Mouse (Mus musculus): ENCODE data around the gene Slc25a25. TPM values are rescaled to one million over a fixed set of nuclear protein-coding genes. Genes with fewer than 3 reads are reported as not detected.

Slc25a25 gene
- total RNA-seq, 1 experiment from 2014 or later, result 12.7 TPM

DNA sequence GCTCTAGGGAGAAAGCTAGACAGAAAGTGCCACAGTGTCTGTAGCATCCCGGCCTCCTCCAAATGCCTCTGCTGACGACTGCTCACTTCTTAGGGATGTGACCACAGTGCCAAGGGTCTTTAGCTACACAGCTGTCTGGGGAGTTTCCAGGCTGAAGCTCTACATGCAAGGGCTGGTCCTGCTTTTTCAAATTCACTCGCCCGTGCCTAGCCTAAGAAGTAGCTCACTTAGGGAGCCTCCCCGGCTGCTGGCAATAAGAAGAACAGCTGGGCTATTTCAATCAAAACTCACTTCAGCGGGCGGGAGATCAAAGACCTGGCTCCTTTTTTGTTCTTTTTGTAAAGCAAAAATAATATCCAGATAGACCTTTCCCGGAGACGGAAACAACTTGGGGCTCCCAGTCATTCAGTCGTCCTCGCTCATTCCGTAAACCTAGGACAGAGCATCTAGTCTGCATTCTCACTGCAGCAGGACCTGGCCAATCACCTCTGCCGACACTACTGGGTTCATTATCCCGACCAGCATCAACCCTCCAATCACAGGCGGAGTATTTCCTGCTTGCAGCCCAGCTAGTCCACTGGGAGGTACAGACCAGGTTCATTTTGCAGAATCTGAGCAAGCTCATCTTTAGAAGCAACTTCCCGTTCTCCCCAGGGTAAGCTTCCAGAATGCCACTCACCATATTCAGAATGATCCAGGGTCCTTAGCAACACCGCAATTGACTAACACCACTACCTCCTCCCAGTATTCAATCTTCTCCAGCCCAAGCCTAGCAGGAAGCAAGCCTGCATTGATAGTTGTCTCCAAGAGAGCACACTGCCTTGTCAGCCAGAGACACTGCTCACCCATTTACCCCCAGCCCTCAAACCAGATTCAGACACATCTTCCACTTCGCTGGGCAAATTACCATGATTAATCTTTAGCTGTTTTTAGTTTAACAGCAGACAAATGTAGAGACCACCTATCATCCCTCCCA, 20.3 kb downstream of the Slc25a25 start:
- no peak for ATAC-seq (replicated peaks; ENCODE audit: low read depth, poor library complexity, severe bottlenecking)

DNA sequence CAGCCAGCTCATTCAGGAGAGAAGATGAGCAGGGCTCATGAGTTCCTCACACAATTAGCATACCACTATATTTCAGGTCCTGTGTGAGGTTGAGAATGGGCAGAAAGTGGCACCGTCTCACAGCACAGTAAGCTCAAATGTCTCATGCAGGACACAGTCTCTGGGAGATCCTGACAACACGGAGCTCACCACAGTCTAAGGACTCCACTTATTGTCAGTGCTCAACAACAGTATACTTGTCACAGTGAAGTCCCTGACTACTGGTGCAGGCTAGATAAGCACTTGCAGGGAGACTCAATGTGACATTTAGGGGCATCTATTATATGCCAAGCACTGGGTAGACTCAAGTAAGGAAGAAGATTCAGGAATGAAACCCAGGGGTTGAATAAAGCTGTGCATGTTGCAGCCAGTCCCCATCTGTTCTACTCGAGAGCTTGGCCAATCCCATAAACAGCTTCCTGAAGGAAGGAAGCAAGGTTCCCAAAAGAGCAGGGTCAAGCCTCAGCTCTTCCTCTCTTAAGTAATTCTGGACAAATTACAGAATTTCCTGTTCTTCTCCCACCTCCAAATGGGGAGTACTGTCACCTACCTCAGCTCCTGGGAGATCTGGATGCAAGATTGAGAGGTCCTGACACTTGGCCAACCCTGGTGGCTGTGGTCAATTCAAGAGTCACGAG, 21.9 kb downstream of the Slc25a25 start:
- ATAC-seq (replicated peaks; ENCODE audit: low read depth, poor library complexity, severe bottlenecking), result no peak

DNA sequence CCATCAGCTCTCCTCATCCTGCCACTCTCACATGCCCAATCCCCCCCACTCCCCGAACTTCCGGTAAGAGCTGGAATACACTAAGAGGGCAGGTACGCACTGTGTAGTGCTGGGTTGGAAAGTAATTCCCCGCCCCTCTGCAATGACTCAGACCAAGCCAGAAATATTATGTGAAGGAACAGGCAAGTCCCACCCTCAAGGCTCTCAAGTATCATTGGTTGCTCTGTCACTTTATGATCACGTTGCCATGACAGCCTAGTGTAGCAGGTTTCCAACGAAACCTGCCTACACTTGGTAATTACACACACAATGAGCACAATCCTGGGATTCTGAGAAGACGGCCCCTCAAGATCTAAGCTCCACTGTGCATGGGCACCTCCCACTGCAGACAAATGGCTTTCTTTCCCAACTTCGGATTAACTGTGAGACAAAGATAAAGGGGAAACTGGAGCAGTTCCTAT, 23.0 kb downstream of the Slc25a25 start:
- ATAC-seq (replicated peaks; ENCODE audit: low read depth, poor library complexity, severe bottlenecking), result peak; percentile 48

DNA sequence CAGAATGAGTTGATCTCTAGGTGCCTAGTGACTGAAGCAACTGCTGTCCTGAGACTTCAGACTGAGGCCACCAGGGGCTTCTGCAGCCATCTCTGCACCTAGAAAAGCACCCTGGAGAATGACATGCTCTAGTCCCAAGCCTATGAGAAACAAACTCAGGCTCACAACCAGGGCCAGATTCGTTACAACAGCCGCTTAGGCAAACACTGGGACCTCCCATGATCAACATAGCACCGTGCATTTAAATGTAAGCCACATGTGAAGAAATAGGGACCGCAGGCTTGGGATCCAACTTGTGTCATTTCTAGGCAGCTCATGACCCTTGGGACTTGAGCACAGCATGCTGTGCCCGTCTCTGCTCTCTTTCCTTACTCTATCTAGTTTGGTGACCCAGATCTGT, 23.5 kb downstream of the Slc25a25 start:
- no peak for ATAC-seq (replicated peaks; ENCODE audit: low read depth, poor library complexity, severe bottlenecking)

DNA sequence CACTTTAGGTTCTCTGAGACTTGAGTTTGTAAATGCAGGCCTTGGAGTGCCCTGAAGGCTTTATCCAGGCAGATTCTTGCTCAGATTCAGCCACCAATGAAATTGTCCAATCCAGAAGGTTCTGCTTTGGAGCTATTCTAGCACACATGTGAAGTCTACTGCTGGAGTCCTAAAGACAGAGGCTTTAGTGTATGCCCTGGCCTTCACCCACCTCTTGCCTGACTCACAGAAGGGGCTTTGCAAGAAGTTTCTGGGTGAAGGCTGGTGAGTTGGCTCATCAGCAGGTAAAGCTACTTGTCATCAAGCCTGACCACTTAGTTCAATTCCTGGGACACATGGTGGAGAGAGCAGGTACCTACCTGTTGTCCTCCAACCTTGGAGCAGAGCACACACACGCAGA, 25.1 kb downstream of the Slc25a25 start:
- ATAC-seq (replicated peaks; ENCODE audit: low read depth, poor library complexity, severe bottlenecking), result no peak

DNA sequence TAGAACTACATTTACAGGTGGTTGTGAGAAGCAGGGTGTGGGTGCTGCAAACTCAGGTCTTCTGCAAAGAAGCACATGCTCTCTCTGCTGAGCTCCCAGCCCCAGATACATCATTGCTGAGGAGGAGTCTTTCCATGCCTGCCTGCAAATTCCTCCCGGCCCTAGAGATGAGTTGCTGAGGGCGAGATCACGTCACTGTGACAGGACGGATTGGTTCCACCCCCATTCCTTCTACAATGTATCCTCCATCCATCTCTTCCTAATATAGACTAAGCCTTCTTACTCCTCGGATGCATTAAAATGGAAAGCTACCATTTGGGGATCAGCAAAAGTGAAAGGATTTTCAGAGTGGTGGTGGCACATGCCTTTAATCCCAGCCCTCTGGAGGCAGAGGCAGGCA, 25.7 kb downstream of the Slc25a25 start:
- ATAC-seq (replicated peaks; ENCODE audit: low read depth, poor library complexity, severe bottlenecking), result no peak

DNA sequence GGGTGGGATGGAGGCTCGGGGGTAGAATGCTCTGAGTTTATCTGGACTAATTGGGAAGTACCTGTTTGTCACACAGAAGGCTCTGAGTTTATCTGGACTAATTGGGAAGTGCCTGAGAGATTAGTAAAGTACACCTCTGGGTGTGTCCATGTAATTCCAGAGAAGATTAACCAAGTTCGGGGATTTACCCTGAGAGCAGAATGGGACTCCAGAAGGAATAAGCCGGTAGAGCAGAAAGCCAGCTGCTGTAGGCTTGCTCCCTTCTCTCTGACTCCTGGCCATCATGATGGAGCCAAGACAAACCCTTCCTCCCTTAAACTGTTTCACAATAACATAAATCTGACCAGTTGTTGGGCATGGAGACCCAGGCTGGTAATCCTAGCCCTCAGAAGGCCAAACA, 26.4 kb downstream of the Slc25a25 start:
- ATAC-seq (replicated peaks; ENCODE audit: low read depth, poor library complexity, severe bottlenecking), result no peak

DNA sequence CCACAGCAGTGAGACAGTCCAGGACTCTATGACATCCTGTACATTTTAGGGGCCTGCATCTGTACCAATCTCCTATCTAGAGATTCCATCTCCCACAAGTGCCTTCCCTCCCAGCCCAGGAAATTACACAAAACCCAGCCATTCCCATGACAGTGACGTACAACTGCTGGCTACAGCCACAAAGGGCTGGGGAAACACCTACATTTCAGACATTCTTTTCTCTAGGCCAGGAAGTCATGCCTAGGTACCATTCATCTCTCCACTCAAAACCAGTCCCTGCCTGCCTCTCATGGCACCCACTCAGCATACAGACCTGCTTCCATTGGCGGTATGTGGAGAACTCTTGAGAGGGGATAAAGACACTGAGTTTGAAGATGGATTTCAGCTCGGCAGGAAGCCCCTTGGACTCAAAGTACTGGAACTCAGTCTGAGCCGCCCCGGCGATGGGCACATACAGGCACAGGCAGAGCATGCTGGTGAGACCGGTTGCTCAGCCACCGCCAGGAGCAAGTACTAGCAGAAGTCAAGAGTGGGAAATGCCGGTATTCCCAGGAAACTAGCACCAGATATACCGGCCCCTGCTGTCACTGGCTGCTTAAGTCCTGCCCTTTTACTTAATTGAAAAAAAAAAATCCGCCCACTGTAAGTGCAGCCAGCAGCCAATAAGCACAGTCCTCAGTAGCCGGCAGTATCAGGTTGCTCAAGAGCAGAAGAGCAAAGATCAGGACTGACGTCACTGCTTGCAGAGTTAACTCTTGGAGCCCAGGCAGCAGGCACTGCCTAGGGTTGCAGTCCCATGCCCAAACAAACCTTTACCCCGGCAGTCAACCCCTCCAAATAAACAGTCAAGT, 27.5 kb downstream of the Slc25a25 start:
- ATAC-seq (replicated peaks; ENCODE audit: low read depth, poor library complexity, severe bottlenecking), result peak; percentile 89

DNA sequence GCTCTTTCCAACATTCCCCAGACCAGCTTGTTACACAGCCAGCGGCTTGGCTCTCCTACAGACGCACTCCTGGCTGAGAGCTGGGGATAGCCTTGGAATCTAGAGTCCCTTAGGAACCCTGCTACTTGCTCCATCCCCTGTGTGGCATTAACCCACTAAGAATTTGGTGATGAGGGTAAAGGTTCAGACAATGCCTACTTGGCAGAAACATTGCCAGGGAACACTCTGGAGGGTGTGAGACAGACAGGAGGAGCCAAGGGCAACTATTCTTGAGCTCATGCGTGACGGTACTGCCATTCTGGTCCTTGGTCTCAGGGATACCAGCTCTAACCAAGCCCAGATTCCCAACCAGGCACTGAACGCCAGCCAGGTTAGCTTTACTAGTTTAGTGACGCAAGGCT, 29.4 kb downstream of the Slc25a25 start:
- ATAC-seq (replicated peaks; ENCODE audit: low read depth, poor library complexity, severe bottlenecking), result no peak

DNA sequence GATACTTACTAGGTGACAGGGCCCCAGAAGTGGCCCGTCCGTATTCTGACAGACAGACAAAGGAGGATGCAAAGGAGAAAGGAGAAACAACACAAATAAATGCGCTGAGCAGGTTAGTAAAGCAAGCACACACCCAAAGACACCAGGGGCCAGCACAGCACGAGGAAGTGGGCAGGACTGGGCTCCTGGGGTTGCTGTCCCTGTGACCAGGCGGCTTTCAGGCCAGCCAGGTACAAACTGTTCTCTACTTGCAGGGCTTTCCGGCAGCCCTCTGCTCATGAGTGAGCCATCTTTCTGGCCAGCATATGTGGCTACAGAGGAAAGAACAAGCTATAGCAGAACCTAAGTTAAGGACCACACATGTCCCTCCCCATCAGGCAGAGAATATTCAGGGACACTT, 30.6 kb downstream of the Slc25a25 start:
- no peak for ATAC-seq (replicated peaks; ENCODE audit: low read depth, poor library complexity, severe bottlenecking)

DNA sequence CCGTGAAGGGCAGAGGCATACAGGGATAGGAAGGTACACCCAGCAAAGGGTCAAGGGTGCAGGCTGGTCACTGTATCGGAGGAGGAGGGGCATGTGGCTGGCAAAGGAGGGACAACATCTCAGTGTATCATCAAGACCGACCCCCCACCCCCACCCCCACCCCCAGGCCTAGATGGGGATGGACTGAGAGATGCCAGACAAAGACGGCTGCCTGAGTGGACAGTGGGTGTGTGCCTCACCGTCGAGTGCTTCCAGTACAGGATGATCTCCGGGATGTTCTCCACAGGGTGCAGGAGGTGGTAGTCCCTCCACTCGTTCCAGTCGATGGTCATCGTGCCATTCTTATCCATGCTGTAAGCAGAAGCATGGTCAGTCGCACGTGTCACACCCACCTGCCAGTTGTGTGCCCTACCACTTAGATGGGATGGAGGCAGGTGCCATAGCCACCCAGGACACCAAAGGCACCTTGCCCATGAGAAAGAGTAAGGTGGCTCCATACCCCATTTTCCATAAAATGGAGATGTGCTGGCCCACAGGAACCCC, 31.1 kb downstream of the Slc25a25 start:
- ATAC-seq (replicated peaks; ENCODE audit: low read depth, poor library complexity, severe bottlenecking), result no peak

DNA sequence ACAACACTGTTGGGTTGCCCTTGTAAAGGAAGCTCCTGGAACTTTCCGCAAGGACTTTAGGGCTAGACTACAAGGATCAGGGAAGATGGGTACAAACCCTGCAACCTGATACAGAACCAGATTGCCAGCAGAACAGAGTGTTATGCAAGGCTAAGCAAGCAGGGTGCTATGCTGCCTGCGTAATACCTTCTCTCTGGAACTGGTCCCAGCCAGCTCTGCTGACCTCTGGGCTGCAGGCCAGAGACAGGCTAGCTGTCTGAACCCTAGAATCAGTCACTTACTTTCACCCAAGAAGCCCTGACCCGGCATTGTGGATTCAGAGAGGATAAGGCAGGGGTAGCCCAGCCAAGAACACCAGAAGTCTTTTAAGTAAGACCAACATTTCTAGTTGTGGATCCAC, 31.9 kb downstream of the Slc25a25 start:
- ATAC-seq (replicated peaks; ENCODE audit: low read depth, poor library complexity, severe bottlenecking), result no peak

DNA sequence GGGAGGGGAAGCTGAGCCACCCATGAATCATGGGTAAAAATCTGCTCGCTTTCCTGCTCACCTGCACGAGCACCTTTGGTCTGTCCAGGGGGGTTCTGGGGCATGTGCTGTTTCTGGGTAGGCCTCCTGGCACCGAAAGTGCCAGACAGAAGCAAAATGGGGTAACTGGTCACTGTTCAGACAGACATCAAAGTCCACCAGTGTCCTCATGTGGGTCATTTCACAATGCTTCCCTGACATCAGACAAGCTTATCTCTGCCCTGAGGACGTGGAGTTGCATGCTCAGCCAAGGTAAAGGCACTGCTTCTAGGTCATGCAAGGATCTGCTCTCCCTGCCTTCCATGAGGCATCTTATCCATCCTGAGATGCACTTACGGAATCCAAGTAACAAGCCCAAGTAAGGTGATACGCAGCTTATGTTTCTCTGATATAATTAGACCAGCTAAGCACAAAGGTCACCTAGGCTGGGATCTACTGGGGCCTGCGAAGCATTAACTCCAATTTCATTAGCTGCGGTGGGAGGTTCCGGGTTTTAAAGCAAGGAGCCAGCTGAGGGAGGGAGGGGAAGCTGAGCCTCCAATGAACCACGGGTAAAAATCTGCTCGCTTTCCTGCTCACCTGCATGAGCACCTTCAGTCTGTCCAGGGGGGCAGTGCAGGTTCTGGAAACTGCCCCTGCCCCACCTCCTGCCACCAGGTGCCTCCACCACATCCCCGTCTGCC, 32.7 kb downstream of the Slc25a25 start:
- no peak for ATAC-seq (replicated peaks; ENCODE audit: low read depth, poor library complexity, severe bottlenecking)

DNA sequence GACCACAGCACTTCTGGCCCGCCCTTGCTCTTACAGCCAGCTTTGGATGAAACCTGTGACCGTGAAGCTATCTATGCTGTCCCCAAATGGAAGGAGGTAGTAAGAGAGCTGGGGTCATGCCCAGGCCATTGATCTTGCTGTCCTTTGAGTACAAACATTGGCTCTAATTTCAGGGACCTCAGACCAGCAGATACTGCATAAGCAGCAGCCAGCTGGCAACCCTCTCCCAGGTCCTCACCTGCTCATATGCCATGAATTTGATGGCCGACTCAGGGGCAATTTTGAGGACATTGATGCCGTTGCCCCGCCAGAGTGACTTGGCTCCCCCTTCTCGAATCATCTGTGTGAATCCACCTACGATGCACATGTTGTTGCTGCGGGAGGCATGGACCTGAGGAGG, 33.8 kb downstream of the Slc25a25 start:
- ATAC-seq (replicated peaks; ENCODE audit: low read depth, poor library complexity, severe bottlenecking), result no peak

DNA sequence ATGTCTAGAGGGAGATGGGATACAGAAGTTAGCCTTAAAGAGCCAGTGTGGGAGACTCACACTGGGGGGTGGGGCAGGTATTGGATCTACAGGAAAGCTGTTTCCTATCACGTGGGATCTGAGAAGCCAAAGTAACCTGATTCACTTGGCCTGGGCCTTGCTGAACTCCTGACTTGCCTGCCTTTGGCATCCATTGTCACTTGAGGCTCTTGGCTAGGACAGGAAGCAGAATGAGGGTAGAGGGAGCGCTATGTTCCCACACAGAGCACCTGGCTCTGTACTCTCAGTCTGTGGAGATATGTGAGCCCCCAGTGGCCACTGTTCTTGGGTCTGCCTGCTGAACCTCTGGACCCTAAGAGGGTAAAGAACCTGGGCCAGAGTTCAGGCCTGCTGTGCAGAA, 34.7 kb downstream of the Slc25a25 start:
- ATAC-seq (replicated peaks; ENCODE audit: low read depth, poor library complexity, severe bottlenecking), result no peak

DNA sequence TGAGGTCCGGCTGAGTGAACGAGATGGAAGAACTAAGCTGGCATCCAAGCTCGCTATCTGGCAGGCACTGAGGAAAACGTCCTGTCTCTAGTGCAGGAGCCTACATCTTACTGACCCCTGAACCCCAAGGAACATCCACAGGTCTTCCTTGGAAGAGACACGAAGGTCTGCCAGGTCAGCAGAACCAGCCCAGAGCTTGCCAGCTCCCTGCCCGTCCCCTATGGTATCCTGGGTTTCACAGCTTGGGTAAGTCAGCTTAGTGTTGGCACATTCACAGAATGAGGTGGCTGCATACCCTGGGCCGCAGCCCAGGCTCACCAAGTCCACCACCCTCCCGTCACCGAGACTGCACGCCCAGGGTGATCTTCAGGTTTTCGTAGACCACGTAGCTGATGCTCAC, 35.4 kb downstream of the Slc25a25 start:
- ATAC-seq (replicated peaks; ENCODE audit: low read depth, poor library complexity, severe bottlenecking), result no peak

DNA sequence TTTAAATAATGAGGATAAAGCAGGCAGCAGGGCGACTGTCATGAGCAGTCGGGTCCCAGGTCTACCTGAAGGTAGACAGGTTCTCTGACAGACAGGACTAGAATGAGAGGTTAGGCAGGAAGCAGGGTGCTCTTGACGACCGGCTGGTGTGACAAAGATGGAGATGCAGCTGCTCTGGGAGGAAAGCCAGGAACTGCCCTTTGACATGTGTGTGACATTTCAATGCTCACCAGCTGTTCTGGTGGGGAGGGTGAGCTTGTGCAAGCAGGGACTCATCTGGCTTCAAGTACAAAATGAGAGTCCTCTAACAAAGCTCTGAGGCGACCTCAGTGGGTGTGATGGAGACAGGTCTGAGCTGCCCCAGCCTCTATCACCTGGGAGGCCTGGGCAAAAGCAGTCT, 37.3 kb downstream of the Slc25a25 start:
- no peak for ATAC-seq (replicated peaks; ENCODE audit: low read depth, poor library complexity, severe bottlenecking)

DNA sequence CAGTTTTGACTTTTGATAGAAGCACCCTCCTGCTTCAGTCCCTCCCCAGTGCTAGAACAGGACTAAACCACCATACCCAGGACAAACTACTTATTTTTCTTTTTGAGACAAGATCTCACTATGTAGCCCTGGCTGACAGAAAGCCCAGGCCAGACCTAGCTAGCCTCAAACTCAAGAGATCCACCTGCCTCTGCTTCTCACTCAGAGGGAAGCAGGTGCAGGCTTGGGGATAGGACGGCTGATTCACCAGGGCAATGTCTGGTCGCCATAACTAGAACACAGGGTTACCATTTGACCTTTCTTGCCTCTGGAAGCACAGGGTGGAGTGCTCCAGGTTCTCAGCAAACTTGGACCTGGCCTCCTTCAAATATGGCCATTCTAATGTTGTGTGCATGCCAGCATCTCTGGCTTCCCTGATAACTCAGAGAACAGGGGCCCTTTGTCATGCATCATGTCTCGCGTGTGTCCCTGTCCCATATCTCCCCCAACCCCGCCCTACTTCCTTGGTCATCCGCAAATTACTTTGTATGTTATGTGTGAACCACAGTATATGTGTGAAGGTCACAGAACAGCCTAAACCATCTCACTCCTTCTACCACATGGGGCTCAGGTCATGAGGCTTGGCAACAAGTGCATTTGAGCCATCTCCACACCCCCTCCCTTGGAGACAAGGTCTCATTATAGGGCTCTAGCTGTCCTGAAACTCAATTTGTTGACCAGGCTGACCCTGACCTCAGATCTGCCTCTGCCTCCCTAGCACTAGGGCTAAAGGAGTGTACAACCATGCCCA, 38.3 kb downstream of the Slc25a25 start:
- no peak for ATAC-seq (replicated peaks; ENCODE audit: low read depth, poor library complexity, severe bottlenecking)

DNA sequence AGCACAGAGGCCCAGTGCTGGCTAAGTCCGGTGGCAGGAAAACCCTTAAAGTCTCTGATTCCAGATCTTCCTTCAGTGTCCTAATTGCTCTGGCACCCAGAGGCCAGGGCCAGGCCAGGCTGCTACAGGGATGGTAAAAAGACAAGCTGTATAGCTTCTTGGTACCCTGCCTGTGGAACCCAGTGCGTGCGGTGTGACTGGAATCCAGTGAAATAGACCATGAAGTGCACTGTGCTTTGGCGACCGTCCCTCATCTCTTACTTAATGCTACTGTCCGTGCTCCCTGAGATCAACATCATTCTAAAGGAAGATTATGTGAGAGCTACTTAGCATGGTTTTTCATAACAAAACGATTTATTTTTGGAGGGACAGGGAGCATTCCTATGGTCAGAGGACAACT, 39.8 kb downstream of the Slc25a25 start:
- ATAC-seq (replicated peaks; ENCODE audit: low read depth, poor library complexity, severe bottlenecking), result no peak
